Mouse (Mus musculus): ENCODE measurements around the gene Fam198b. TPM values are rescaled to one million over a fixed set of nuclear protein-coding genes. Genes with fewer than 3 reads are reported as not detected.

Gene Fam198b
- total RNA-seq, 2 experiments from 2014 or later, result 18.5 to 19.7 TPM

GRCm38 (mm10) chr3:79884761-79885189 lies 442 bp downstream of the Fam198b start:
- intact Hi-C loops (cut with DNase I), result loop anchor here (1.0 to 5.0 kb wide), 4 partner anchors 43 to 174 kb away; no protein-coding TSS in a partner anchor
- DNase-seq, result peak; percentile 72 to 77

- intact Hi-C loops (cut with DNase I), result loop anchor here (2.0 to 5.0 kb wide), 4 partner anchors 21 to 106 kb away; no protein-coding TSS in a partner anchor
- DNase-seq, result peak; percentile 44 to 62
Measured at GRCm38 (mm10) chr3:79885686-79886356, 1.5 kb downstream of the Fam198b start.

- peak; percentile 78 to 80 for DNase-seq
- intact Hi-C loops (cut with DNase I), result loop anchor here (2.0 to 5.0 kb wide), 4 partner anchors 20 to 106 kb away; no protein-coding TSS in a partner anchor
Measured at GRCm38 (mm10) chr3:79886357-79887091, 2.2 kb downstream of the Fam198b start.

GRCm38 (mm10) chr3:79887161-79887855 lies 3.0 kb downstream of the Fam198b start:
- intact Hi-C loops (cut with DNase I), result loop anchor here (2.0 to 5.0 kb wide), 4 partner anchors 19 to 105 kb away; no protein-coding TSS in a partner anchor
- no peak for DNase-seq

- intact Hi-C loops (cut with DNase I), result loop anchor here (2.0 to 5.0 kb wide), 4 partner anchors 19 to 104 kb away; no protein-coding TSS in a partner anchor
- no peak for DNase-seq
Measured at GRCm38 (mm10) chr3:79887966-79888365, 3.6 kb downstream of the Fam198b start.

GRCm38 (mm10) chr3:79897534-79898370 lies 13.4 kb downstream of the Fam198b start:
- intact Hi-C loops (cut with DNase I), result no loop called here
- DNase-seq, result no peak

GRCm38 (mm10) chr3:79898514-79898913 lies 14.2 kb downstream of the Fam198b start:
- intact Hi-C loops (cut with DNase I), result no loop called here
- DNase-seq, result no peak

GRCm38 (mm10) chr3:79899906-79900305 lies 15.6 kb downstream of the Fam198b start:
- intact Hi-C loops (cut with DNase I), result no loop called here
- DNase-seq, result no peak

GRCm38 (mm10) chr3:79900502-79900901 lies 16.2 kb downstream of the Fam198b start:
- no peak for DNase-seq
- intact Hi-C loops (cut with DNase I), result no loop called here

GRCm38 (mm10) chr3:79901321-79901720 lies 17.0 kb downstream of the Fam198b start:
- DNase-seq, result no peak
- intact Hi-C loops (cut with DNase I), result no loop called here

GRCm38 (mm10) chr3:79901734-79902133 lies 17.4 kb downstream of the Fam198b start:
- intact Hi-C loops (cut with DNase I), result no loop called here

GRCm38 (mm10) chr3:79903803-79904202 lies 19.5 kb downstream of the Fam198b start:
- intact Hi-C loops (cut with DNase I), result no loop called here
- DNase-seq, result peak in 1 of 2 experiments; percentile 40

More at GRCm38 (mm10) chr3:79901734-79902133, 17.4 kb downstream of the Fam198b start:
- DNase-seq, result no peak

GRCm38 (mm10) chr3:79904238-79904757 lies 20.0 kb downstream of the Fam198b start:
- intact Hi-C loops (cut with DNase I), result no loop called here
- DNase-seq, result no peak

GRCm38 (mm10) chr3:79905397-79905796 lies 21.1 kb downstream of the Fam198b start:
- intact Hi-C loops (cut with DNase I), result no loop called here
- DNase-seq, result no peak

- intact Hi-C loops (cut with DNase I), result loop anchor here (2.0 kb wide), 1 partner anchor 20 kb away; no protein-coding TSS in a partner anchor
- no peak for DNase-seq
Measured at GRCm38 (mm10) chr3:79906250-79907045, 22.1 kb downstream of the Fam198b start.

- intact Hi-C loops (cut with DNase I), result loop anchor here (2.0 kb wide), 1 partner anchor 20 kb away; no protein-coding TSS in a partner anchor
- DNase-seq, result no peak
Measured at GRCm38 (mm10) chr3:79907223-79907622, 22.9 kb downstream of the Fam198b start.

- DNase-seq, result no peak
- intact Hi-C loops (cut with DNase I), result no loop called here
Measured at GRCm38 (mm10) chr3:79910375-79911141, 26.2 kb downstream of the Fam198b start.

- DNase-seq, result no peak
- intact Hi-C loops (cut with DNase I), result no loop called here
Measured at GRCm38 (mm10) chr3:79911166-79911565, 26.8 kb downstream of the Fam198b start.

Data from heart, postnatal 36 days (tissue).